Mouse (Mus musculus): ENCODE data around the gene Kmt2d. TPM values are rescaled to one million over a fixed set of nuclear protein-coding genes. Genes with fewer than 3 reads are reported as not detected.
"Not testable (repeated sequence)": the region's sequence is repeated elsewhere in the genome, so short reads cannot be mapped to it uniquely, and the experiment has no call there.

Gene Kmt2d
- polyA plus RNA-seq, 1 experiment from 2014 or later = 14.7 TPM

DNA sequence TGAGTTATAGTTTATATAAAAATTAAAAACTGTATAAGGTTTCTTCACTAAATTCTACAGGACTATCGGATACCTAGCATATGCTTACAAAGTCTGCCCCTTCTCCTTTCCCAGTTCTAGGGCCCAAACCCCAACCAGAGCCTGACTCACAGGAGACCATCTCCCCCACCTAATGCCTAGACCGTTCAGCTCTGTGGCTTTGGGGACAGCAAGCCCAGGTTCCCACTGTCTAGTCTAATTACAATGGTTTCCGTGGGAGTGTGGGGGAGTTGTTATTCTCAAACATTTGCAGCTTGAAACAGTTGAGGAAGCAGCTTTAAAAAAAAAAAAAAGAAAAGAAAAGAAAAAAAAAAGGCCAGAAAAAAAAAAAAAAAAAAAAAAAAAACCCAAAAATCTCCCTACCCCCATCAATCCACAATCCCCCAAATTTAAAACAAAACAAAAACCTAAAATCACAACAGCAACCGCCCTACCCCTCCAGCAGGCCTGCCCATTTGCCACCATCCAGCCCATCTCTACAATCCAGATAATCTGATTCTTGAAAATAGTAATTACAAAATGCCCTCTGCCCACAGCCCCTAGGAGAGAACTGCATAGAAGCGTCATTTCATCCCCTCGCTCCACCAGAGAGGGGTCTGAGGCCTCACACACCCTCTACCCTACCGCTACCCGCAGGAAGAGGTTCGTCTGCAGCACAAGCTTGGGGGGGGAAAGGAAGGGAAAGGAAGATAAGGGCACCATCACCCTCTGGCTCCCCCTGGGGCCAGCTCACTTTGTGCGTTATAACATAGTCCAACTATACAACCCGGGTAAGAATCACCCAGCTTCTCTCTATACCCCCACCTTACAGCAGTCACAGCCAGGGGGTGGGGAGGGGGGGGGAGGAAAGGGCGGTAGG lies 38.6 kb downstream of the Kmt2d start:
- Histone ChIP-seq H3K27me3 (no peaks in the 10 kb centered on the region), H3K36me3 (peaks cover 49% of the 10 kb centered on the region), H3K4me3 (peak overlapping the region; percentile 76; the same call in 1 of the 2 replicates), H3K4me1 (peaks cover 19% of the 10 kb centered on the region), H3K9ac (no peak overlapping the region), H3K27ac (peak overlapping the region; percentile 94; the same call in 1 of the 2 replicates), H3K9me3 (no peaks in the 10 kb centered on the region), H3K4me2 (replicated peaks) (peak overlapping the region; percentile 69)
- ATAC-seq (ENCODE audit: low FRiP score, low read depth) = no peak
- WGBS = 67% methylated on average over 12 of the region's 12 CpGs

DNA sequence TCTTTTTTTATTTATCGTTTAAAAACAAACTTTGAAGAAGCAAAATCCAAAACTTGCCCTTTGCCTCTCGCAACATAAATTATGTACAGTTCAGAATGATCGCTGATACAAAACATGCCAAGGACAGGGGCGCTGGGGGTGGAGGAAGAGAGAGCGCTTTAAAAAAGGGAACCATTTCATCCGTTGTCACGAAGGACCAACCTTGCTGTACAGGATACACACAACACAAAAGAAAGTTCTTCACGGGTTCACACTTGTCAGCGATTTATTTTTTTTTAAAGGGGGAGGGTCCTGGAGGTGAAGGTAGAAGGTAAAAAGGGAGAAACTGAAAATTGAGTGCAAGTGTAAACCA lies 39.3 kb downstream of the Kmt2d start:
- Histone ChIP-seq H3K4me3 (peak overlapping the region; percentile 76), H3K4me2 (replicated peaks) (peak overlapping the region; percentile 69), H3K9ac (peak overlapping the region; percentile 84), H3K27ac (peak overlapping the region; percentile 94), H3K4me1 (peaks cover 19% of the 10 kb centered on the region), H3K36me3 (peaks cover 42% of the 10 kb centered on the region), H3K27me3 (no peaks in the 10 kb centered on the region), H3K9me3 (no peaks in the 10 kb centered on the region)
- 18% methylated on average over 9 of the region's 9 CpGs for WGBS
- ATAC-seq (ENCODE audit: low FRiP score, low read depth) = peak; percentile 29; the same call in 1 of the 2 replicates

DNA sequence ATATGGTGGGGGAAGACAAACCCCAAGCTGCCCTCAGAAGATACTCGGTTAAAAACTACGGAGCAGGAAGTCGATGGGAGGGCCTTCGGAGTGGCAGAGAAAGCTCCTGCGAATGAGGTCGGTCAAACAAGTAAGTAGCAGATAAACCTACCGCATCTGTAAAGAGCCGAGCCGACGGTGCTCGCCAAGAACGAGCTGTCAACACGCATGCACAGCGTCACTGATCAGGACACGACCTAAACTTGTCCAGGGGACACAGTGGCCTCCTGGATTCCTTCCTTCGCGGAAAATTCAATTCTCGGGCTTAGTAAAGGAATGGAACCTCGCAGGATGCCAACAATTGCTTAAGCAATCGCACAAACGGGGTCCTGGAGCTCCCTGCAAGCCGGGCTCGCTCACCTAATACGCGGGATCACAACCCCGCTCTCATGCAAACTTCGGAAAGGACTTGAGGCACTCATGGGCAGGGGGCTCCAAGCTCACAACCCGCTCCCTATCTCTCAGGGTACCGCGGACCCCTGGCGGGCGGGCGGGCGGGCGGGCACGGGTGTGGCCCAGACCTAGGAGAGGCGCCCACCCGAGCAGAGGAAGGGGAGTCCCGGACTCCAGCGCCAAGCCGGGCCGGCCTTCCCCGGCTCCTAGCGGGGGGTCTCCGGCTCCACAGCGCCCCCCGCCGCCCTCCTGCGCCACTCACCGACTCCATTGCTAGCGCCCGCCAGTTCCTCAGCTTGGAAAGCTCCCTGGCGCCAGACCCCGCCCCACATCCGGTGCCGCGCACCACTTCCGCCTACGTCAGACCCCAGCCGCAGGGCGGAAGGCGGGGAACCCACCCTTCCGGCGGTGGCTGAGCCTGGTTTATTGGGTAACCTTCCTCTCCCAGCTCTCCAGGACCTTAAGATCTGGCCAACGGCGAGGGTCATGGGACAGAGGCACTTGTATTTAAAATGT lies 40.0 kb downstream of the Kmt2d start, which contains the start of gene Prkag1:
Prkag1 (minus strand) TSS at position 786 of the 948 bp plus-strand sequence.
- WGBS = under 1% methylated on average over 58 of the region's 66 CpGs

DNA sequence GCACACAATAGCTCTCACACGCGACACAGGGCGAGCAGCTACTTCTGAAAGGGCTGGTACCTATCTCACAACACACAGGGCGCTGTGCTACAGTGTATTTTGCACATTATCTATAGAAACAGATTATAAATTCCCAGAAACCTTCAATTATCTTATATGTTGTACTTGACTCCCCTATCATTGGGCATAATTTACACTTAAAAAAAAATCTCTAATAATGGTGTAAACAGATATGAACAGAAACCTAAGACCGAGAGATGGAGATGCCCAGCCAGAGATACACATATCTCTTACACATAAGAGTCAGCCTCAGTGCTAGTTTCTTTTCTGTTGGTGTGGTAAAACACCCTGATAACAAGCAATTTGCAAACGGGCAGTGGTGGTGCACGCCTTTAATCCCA lies 43.4 kb downstream of the Kmt2d start:
- H3K9me3 ChIP-seq = no peaks in the 10 kb centered on the region
- no peak overlapping the region for H3K27ac ChIP-seq
- H3K4me1 ChIP-seq = peaks cover 19% of the 10 kb centered on the region
- WGBS = 93% methylated on average over 7 of the region's 7 CpGs
- H3K4me2 ChIP-seq (replicated peaks) = no peak overlapping the region
- H3K36me3 ChIP-seq = peaks cover 34% of the 10 kb centered on the region
- H3K27me3 ChIP-seq = no peaks in the 10 kb centered on the region
- no peak overlapping the region for H3K4me3 ChIP-seq
- H3K9ac ChIP-seq = no peak overlapping the region
- no peak for ATAC-seq (ENCODE audit: low FRiP score, low read depth)

More for the DNA sequence above, 40.0 kb downstream of the Kmt2d start, which contains the start of gene Prkag1:
- ATAC-seq (ENCODE audit: low FRiP score, low read depth) = peak; percentile 96
- Histone ChIP-seq H3K9me3 (no peaks in the 10 kb centered on the region), H3K27ac (peak within 1 kb of the TSS; percentile 94), H3K4me1 (peaks cover 19% of the 10 kb centered on the region), H3K9ac (peak within 1 kb of the TSS; percentile 84), H3K4me2 (replicated peaks) (peak within 1 kb of the TSS; percentile 69), H3K36me3 (peaks cover 35% of the 10 kb centered on the region), H3K4me3 (peak within 1 kb of the TSS; percentile 76), H3K27me3 (no peaks in the 10 kb centered on the region)

DNA sequence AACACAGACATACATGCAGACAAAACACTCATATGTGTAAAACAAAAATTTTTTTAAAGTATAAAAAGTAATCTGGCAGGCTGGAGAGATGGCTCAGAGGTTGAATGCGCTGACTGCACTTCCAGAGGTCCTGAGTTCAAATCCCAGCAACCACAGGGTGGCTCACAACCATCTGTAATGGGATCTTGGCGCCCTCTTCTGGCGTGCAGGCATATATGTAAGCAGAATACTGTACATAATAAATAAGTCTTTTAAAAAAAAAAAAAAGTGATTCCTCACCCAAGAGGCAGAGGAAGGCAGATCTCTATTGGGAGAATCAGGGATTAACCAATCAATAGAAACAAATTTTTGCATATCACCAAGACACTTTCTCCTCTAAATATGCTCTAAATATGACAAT lies 47.6 kb downstream of the Kmt2d start:
- 77% methylated on average over 3 of the region's 3 CpGs for WGBS
- no peak overlapping the region for H3K27ac ChIP-seq
- H3K4me2 ChIP-seq (replicated peaks) = no peak overlapping the region
- H3K9me3 ChIP-seq = no peaks in the 10 kb centered on the region
- H3K4me1 ChIP-seq = no peaks in the 10 kb centered on the region
- peaks cover 69% of the 10 kb centered on the region for H3K36me3 ChIP-seq
- no peak for ATAC-seq (ENCODE audit: low FRiP score, low read depth)
- no peak overlapping the region for H3K9ac ChIP-seq
- H3K4me3 ChIP-seq = no peak overlapping the region
- no peaks in the 10 kb centered on the region for H3K27me3 ChIP-seq

DNA sequence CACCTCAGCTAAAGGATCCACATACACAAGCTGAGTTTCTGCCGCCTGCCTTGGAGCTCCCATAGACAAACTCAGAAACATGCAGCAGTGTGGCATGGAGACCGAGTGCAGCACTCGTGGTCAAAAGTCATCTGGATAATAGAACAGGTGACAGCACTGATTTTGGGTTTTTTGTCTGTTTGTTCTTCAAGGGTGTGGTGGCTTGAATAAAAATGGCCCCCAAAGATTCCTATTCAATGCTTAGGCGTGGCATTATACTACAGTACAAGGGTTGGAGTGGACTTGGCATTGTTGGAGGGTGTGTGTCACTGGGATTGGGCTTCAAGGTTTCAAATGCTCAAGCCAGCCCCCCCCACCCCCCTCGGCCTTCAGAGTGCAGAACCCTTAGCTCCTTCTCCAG lies 48.9 kb downstream of the Kmt2d start:
- Histone ChIP-seq H3K27me3 (no peaks in the 10 kb centered on the region), H3K27ac (no peak overlapping the region), H3K9ac (no peak overlapping the region), H3K9me3 (no peaks in the 10 kb centered on the region), H3K4me2 (replicated peaks) (no peak overlapping the region), H3K36me3 (peaks cover 72% of the 10 kb centered on the region), H3K4me1 (no peaks in the 10 kb centered on the region), H3K4me3 (no peak overlapping the region)
- 90% methylated on average over 5 of the region's 5 CpGs for WGBS
- ATAC-seq (ENCODE audit: low FRiP score, low read depth) = no peak

DNA sequence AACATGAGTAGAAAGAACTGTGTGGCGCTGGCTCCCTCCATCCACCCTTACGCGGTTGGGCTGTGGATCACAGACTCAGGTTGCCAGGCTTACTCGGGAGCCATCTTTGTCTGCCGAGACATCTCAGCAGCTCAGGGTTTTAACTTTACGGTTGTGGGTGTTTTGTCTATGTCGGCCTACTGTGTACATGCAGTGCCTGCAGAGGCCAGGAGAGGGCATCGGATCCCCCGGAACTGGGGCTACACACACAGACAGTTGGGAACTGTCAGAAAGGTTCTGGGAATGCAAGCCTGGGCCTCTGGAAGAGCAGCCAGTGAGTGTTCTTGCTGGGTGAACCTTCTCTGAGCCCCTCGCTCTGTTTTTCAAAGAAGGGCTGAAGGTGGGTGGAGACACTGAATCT lies 49.6 kb downstream of the Kmt2d start:
- Histone ChIP-seq H3K4me3 (no peak overlapping the region), H3K27ac (no peak overlapping the region), H3K9ac (no peak overlapping the region), H3K27me3 (no peaks in the 10 kb centered on the region), H3K9me3 (no peaks in the 10 kb centered on the region), H3K4me2 (replicated peaks) (no peak overlapping the region), H3K36me3 (peaks cover 79% of the 10 kb centered on the region), H3K4me1 (no peaks in the 10 kb centered on the region)
- ATAC-seq (ENCODE audit: low FRiP score, low read depth) = no peak
- 33% methylated on average over 10 of the region's 10 CpGs for WGBS

DNA sequence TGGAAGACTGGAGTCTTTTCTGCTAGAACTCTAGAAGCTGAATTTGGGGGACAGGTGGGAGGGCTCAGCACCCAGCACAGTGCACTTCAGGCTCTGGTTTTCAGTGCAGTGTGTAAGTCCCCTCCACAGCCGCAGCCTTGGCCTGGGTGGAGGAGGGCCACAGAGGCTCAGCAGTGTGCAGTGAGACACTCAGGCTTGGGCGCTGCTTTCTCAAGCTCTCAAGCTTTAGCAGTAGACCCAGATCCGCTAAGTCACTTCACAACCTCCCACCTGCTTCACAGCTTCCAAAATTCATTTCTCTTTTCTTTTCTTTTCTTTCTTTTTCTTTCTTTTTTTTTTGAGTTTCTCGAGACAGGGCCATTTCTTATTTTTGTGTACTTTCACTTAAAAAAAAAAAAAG lies 50.1 kb downstream of the Kmt2d start:
- no peak overlapping the region for H3K27ac ChIP-seq
- H3K4me3 ChIP-seq = no peak overlapping the region
- no peak overlapping the region for H3K9ac ChIP-seq
- 88% methylated on average over 4 of the region's 4 CpGs for WGBS
- peaks cover 83% of the 10 kb centered on the region for H3K36me3 ChIP-seq
- ATAC-seq (ENCODE audit: low FRiP score, low read depth) = no peak
- no peak overlapping the region for H3K4me2 ChIP-seq (replicated peaks)
- H3K9me3 ChIP-seq = no peaks in the 10 kb centered on the region
- no peaks in the 10 kb centered on the region for H3K4me1 ChIP-seq
- no peaks in the 10 kb centered on the region for H3K27me3 ChIP-seq

DNA sequence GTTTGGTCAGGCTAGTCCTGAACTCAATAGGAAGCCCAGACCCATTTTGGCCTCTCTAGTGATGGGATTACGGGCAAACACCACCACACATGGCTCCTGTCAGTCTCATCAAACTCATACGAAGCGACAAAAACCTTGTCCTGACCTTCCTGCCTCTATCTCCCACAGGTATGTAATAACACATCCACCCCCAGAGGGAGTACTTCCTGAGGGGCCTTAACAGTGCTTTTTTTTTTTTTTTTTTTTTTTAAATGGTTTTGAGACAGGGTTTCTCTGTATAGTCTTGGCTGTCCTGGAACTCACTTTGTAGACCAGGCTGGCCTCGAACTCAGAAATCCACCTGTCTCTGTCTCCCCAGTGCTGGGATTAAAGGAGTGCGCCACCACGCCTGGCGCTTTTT lies 52.8 kb downstream of the Kmt2d start:
- no peak for ATAC-seq (ENCODE audit: low FRiP score, low read depth)
- Histone ChIP-seq H3K9ac (no peak overlapping the region), H3K27ac (no peak overlapping the region), H3K4me3 (no peak overlapping the region), H3K4me1 (no peaks in the 10 kb centered on the region), H3K9me3 (no peaks in the 10 kb centered on the region), H3K27me3 (no peaks in the 10 kb centered on the region), H3K4me2 (replicated peaks) (no peak overlapping the region), H3K36me3 (peaks cover 84% of the 10 kb centered on the region)
- WGBS = 90% methylated on average over 7 of the region's 7 CpGs

DNA sequence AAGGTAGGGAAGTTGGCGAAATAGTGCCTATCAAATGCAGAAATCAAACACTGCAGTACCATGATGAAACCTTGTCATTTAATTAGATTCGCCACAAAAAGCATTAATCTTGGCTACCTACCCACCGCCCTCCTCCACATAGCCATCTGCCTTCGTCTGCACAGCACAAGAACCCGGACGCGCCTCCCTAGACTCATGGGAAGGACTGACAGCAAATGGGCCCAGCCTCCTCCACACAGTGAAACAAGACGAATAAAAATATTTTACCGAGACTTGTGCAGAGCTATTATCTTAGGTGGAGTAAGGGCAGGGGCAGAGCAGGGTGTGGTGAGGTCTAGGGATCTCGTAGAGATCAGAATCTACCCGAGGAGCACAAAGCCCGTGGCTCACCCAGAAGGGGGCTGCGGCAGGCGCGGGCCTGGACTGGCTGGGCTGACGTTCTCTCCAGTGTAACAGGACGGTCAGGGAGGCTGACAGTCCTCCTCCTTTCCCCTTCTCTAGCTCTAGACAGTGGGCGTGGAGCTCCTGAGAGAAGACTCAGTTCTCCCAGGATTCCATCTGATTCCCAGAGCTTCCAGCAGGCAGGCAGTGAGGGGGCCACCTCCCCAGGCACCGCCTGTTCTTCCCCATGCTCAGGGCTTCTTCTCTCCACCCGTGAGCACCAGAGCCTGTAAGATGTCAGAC lies 58.1 kb downstream of the Kmt2d start:
- Histone ChIP-seq H3K9me3 (no peaks in the 10 kb centered on the region), H3K9ac (no peak overlapping the region), H3K4me3 (no peak overlapping the region), H3K27me3 (peaks cover 34% of the 10 kb centered on the region), H3K36me3 (peaks cover 66% of the 10 kb centered on the region), H3K4me1 (peaks cover 11% of the 10 kb centered on the region), H3K27ac (no peak overlapping the region), H3K4me2 (replicated peaks) (no peak overlapping the region)
- no peak for ATAC-seq (ENCODE audit: low FRiP score, low read depth)
- 87% methylated on average over 20 of the region's 20 CpGs for WGBS

DNA sequence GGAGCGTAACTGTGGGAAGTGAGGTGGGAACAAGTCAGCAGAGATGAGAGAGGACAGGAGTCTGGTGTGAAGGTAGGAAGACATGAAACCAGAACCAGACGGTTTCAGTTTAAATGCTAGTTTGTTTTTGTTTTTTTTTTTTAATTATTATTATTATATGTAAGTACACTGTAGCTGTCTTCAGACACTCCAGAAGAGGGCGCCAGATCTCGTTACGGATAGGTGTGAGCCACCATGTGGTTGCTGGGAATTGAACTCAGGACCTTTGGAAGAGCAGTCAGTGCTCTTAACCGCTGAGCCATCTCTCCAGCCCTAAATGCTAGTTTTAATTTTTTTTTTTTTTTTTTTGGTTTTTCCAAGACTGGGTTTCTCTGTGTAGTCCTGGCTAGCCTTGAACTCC lies 60.8 kb downstream of the Kmt2d start:
- not testable (repeated sequence) for H3K9me3 ChIP-seq; ATAC-seq (ENCODE audit: low FRiP score, low read depth); H3K27ac ChIP-seq; H3K4me3 ChIP-seq; H3K9ac ChIP-seq; H3K4me2 ChIP-seq (replicated peaks)
- peaks cover 43% of the 10 kb centered on the region for H3K36me3 ChIP-seq
- peaks cover 35% of the 10 kb centered on the region for H3K4me1 ChIP-seq
- peaks cover 60% of the 10 kb centered on the region for H3K27me3 ChIP-seq
- WGBS = 71% methylated on average over 6 of the region's 6 CpGs

Measured in limb, embryonic 13.5 days (tissue).